Mouse (Mus musculus) intestine, embryonic 14.5 days (tissue): Measurements from ENCODE around the gene Apopt1. TPM values are rescaled to one million over a fixed set of nuclear protein-coding genes. Genes with fewer than 3 reads are reported as not detected.

Experiments
- ATAC-seq: fragments of 200-750 bp; cut with Nextera tagmentation; replicated peaks from 2 replicates; pipeline ENCODE4 v1.8.0; 2017; ENCODE audit warnings: low read depth, moderate number of reproducible peaks, moderate TSS enrichment, moderate library complexity; ENCODE audit not compliant: low FRiP score, low TSS enrichment
- DNase-seq: peaks from one replicate; pipeline ENCODE4 v3.0.0-alpha.2; 2018; ENCODE audit warnings: low spot score
- H3K27ac ChIP-seq: fragments of 300-500 bp; sonication (generic); 2 replicates; pipeline ENCODE4 v1.5.1; 2014; ENCODE audit warnings: low read depth, mild to moderate bottlenecking, control low read depth
- H3K27me3 ChIP-seq: fragments of 300-500 bp; sonication (generic); replicated peaks from 2 replicates; pipeline ENCODE4 v1.6.1; 2014; ENCODE audit warnings: low read length, control low read depth; ENCODE audit not compliant: control insufficient read depth, insufficient read depth
- H3K36me3 ChIP-seq: fragments of 300-500 bp; sonication (generic); 2 replicates; pipeline ENCODE4 v1.6.1; 2014; ENCODE audit warnings: low read length, control low read depth; ENCODE audit not compliant: control insufficient read depth, insufficient read depth
- H3K4me1 ChIP-seq: fragments of 300-500 bp; sonication (generic); replicated peaks from 2 replicates; pipeline ENCODE4 v1.6.1; 2014; ENCODE audit warnings: low read length, control low read depth, mixed read lengths; ENCODE audit not compliant: control insufficient read depth, insufficient read depth
- H3K4me2 ChIP-seq: fragments of 300-500 bp; sonication (generic); 2 replicates; pipeline ENCODE4 v1.6.1; 2014; ENCODE audit warnings: low read length
- H3K4me3 ChIP-seq: fragments of 300-500 bp; sonication (generic); 2 replicates; pipeline ENCODE4 v1.5.1; 2014; ENCODE audit warnings: low read depth, low read length, control low read depth, mixed read lengths
- H3K9ac ChIP-seq: fragments of 300-500 bp; sonication (generic); 2 replicates; pipeline ENCODE4 v1.6.1; 2014; ENCODE audit warnings: mild to moderate bottlenecking, low read length
- H3K9me3 ChIP-seq: fragments of 300-500 bp; sonication (generic); 2 replicates; pipeline ENCODE4 v1.6.1; 2016; ENCODE audit warnings: low read length, control low read depth; ENCODE audit not compliant: control insufficient read depth
- WGBS: fragments of 180-500 bp; shearing (Covaris S2); extraction: QIAGEN DNeasy Blood & Tissue Kit; methylation state at CpG from one replicate; pipeline ENCODE4 v1.1.7; 2014; 5-methylcytosine and 5-hydroxymethylcytosine counted together
- polyA plus RNA-seq: library from polyadenylated mRNA; unstranded; fragments of >200 nt; fragmentation: Nextera tagmentation; extraction: Ambion mirVana; gene quantifications from 2 replicates; pipeline ENCODE4 v1.2.1, GENCODE M21; 2014

Gene Apopt1
- polyA plus RNA-seq, 1 experiment from 2014 or later, result 58.2 TPM

DNA sequence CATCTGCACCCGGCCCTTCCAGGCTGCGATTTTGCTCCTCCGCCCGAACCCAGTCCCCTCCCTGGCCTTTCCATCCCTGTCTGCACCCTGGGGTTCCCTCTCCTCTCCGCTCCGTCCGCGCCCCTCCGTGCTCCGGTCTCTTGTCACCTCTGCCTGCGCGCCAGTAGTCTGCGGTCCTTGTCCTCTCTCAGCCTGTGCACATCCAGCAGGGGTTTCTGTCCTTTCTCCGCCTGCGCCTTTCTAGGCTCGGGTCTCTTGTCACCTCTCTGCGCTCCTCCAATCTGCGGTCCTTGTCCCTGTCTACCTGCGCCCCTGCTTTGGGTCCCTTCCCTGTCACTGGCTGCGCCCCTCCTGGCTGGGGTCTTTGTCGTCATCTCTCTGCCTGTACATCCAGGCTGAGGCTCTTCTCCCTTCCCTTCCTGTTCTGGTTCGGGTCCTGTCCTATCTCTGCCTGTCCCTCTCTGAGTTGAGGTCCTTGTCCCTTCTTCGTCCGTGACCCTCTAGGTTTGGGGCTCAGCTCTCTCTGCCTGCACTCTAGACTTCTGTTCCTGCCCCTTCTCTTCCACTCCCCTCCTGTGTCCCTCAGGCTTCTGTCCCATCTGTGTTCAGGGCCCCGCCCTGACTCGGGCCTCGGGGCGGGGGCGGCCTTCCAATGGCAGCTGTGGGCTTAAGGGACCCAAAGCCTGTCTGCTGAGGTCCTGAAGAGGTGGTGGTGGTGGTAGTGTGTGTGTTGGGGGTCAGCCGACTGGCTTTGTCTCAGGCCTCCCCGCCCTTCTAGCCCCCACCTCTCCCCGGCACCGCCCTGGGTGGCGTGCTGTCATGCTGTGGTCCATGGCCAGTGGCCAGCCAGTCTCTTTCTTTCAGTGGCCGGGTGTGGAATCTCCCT, 46.4 kb downstream of the Apopt1 start:
- Histone ChIP-seq H3K4me3 (peak overlapping the region; percentile 83), H3K9me3 (no peaks in the 10 kb centered on the region), H3K4me1 (peaks cover 20% of the 10 kb centered on the region), H3K9ac (peak overlapping the region; percentile 91), H3K27ac (peak overlapping the region; percentile 72), H3K4me2 (peak overlapping the region; percentile 65), H3K27me3 (no peaks in the 10 kb centered on the region), H3K36me3 (peaks cover 17% of the 10 kb centered on the region; the same call in 1 of the 2 replicates)
- DNase-seq, result peak; percentile 60
- 2% methylated on average over 35 of the region's 35 CpGs for WGBS
- ATAC-seq, result peak; percentile 41

DNA sequence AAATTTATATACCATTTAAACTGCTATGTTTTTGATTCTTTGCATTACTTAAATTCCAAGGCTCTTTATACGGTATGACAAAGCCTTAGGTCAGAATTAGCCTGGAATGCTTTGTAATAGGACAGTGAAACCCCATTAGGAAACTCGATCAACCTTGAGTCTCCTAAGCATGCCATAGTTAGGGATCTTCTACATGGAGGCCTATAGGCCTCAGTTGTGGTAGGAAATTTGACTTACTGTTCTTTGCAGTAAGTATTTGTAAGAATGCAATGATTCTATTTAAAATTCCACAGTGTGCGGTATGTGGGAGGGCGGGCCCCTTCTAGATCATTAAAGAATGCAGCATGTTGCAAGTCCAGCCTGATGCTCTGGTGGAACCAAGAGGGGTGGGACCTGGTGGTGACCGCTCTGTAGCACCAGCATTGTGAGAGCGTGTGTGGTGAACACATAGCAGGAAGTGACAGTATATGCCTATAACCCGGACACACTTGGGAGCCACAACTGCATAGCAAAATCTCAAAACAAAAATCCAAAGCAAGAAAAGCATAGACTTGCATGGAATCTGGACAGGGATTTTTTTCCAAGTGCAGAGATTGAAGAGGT, 47.3 kb downstream of the Apopt1 start:
- DNase-seq (no peak), ATAC-seq (no peak)
- peaks cover 17% of the 10 kb centered on the region; the same call in 1 of the 2 replicates for H3K36me3 ChIP-seq
- no peaks in the 10 kb centered on the region for H3K27me3 ChIP-seq
- H3K9me3 ChIP-seq, result no peaks in the 10 kb centered on the region
- H3K4me3 ChIP-seq, result peak overlapping the region; percentile 83
- peak overlapping the region; percentile 65 for H3K4me2 ChIP-seq
- peaks cover 21% of the 10 kb centered on the region for H3K4me1 ChIP-seq
- H3K9ac ChIP-seq, result no peak overlapping the region
- H3K27ac ChIP-seq, result no peak overlapping the region
- 53% methylated on average over 7 of the region's 7 CpGs for WGBS

DNA sequence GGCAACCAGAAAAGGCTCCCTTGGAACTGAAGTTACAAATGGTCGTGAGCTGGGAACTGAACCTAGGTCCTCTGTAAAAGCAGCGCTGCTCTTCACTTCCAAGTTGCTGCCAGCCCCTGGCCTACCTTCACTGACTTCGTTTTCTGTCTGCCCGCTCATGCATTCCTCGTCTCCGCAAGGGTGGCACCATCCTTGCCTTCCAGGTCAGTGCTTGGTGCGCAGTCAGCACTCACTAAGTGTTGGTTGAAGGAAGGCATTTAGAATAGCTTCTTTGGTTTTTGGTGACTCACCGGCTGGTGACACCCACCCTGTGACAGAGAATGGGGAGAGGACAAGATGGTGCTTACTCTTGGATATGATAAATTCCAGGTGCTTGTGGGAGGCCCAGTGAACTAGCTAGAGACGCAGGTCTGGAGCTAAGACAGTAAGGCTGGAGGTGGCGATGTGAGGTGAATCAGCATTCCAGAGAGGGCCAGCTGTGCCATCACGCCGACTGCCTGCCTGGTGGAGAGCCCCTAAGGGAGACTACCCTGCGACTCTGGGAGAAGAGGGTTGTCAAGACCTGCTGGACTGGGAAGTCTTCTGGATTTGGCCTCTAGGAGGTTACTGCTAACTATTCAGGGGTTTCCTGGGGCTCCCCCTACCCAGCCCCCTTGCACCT, 49.7 kb downstream of the Apopt1 start:
- no peak overlapping the region for H3K4me2 ChIP-seq
- H3K9me3 ChIP-seq, result no peaks in the 10 kb centered on the region
- H3K27ac ChIP-seq, result no peak overlapping the region
- WGBS, result 91% methylated on average over 13 of the region's 13 CpGs
- no peaks in the 10 kb centered on the region for H3K27me3 ChIP-seq
- peaks cover 34% of the 10 kb centered on the region for H3K4me1 ChIP-seq
- no peak overlapping the region for H3K9ac ChIP-seq
- ATAC-seq (no peak), DNase-seq (no peak)
- peaks cover 17% of the 10 kb centered on the region; the same call in 1 of the 2 replicates for H3K36me3 ChIP-seq
- no peak overlapping the region for H3K4me3 ChIP-seq

GRCm38 (mm10) chr12:111766313-111767236, 53.5 kb downstream of the Apopt1 start:
- H3K4me2 ChIP-seq, result no peak overlapping the region
- no peak overlapping the region for H3K9ac ChIP-seq
- 56% methylated on average over 16 of the region's 16 CpGs for WGBS
- 0 out of 2 replicates have a peak overlapping the region, but pooled peaks have one; percentile 16 for H3K27ac ChIP-seq
- H3K4me1 ChIP-seq, result peaks cover 35% of the 10 kb centered on the region
- ATAC-seq, result no peak
- peaks cover 17% of the 10 kb centered on the region; the same call in 1 of the 2 replicates for H3K36me3 ChIP-seq
- DNase-seq, result no peak
- H3K9me3 ChIP-seq, result no peaks in the 10 kb centered on the region
- no peaks in the 10 kb centered on the region for H3K27me3 ChIP-seq
- no peak overlapping the region for H3K4me3 ChIP-seq

DNA sequence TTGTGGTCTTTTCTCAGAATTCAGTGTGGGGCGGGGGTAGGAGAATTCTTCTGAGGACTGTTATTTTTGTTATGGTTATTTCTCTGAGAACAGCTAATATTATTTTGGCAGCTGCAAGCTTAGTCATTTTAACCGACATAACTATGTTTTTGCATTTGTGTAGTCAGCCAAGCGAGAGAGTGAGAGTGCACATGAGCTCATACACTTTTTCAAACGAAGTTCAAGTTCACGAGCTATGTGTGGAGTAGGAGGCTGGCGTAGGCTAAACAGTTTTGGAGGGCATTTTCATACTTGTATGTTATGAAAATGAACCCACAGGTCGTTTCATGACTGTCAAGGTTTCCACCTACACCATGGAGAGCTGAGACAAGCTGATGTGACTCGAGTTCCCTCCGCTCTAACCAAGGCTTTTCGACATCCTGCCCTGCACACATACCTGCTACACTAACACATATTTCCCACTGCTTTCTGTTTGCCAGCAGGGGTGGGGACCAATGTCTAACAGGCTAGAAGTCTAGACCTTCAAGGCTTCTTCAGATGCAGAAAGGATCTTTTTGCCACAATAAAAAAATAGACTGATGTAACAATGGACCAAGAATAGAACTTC, 55.4 kb downstream of the Apopt1 start:
- no peak overlapping the region for H3K4me3 ChIP-seq
- DNase-seq (no peak), ATAC-seq (no peak)
- H3K9ac ChIP-seq, result no peak overlapping the region
- peaks cover 20% of the 10 kb centered on the region for H3K36me3 ChIP-seq
- H3K27ac ChIP-seq, result no peak overlapping the region
- H3K9me3 ChIP-seq, result no peaks in the 10 kb centered on the region
- no peak overlapping the region for H3K4me2 ChIP-seq
- H3K4me1 ChIP-seq, result peaks cover 35% of the 10 kb centered on the region
- WGBS, result 90% methylated on average over 10 of the region's 10 CpGs
- no peaks in the 10 kb centered on the region for H3K27me3 ChIP-seq

DNA sequence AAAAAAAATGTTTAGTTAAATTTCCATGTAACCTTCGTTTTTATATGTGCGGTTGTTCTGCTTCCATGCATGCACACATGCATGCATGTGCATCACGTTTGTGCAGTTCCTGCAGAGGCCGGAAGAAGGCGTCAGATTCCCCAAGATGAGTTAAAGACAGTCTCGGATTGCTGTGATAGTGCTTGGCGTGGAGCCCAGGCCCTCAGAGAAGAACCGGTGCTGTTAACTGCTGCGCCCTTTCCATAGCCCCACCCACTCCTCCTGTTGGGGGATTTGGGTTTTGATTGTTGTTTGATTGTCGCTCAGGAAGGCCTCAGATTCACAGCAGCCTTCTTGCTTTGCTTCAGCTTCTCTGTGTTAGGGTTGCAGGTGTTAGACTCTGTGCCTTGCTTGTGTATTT, 56.2 kb downstream of the Apopt1 start:
- Histone ChIP-seq H3K36me3 (peaks cover 25% of the 10 kb centered on the region), H3K4me2 (no peak overlapping the region), H3K4me1 (peaks cover 35% of the 10 kb centered on the region), H3K9ac (no peak overlapping the region), H3K27ac (peak overlapping the region; percentile 43), H3K9me3 (no peaks in the 10 kb centered on the region), H3K27me3 (no peaks in the 10 kb centered on the region), H3K4me3 (no peak overlapping the region)
- 0 out of 2 replicates have a peak, but pooled peaks have one; percentile 58 for ATAC-seq
- peak; percentile 73 for DNase-seq
- 25% methylated on average over 10 of the region's 10 CpGs for WGBS

- WGBS, result 38% methylated on average over 8 of the region's 9 CpGs
Observed at GRCm38 (mm10) chr12:111769816-111770577, 56.9 kb downstream of the Apopt1 start.

More at GRCm38 (mm10) chr12:111769816-111770577, 56.9 kb downstream of the Apopt1 start:
- Histone ChIP-seq H3K4me2 (no peak overlapping the region), H3K27ac (peak overlapping the region; percentile 70), H3K36me3 (peaks cover 32% of the 10 kb centered on the region), H3K9me3 (no peaks in the 10 kb centered on the region), H3K4me1 (peaks cover 35% of the 10 kb centered on the region), H3K4me3 (no peak overlapping the region), H3K27me3 (no peaks in the 10 kb centered on the region), H3K9ac (no peak overlapping the region)
- no peak for DNase-seq
- 0 out of 2 replicates have a peak, but pooled peaks have one; percentile 45 for ATAC-seq
